Mouse (Mus musculus) hindbrain, embryonic 15.5 days (tissue): ENCODE measurements around the gene Serpina3b. TPM values are rescaled to one million over a fixed set of nuclear protein-coding genes. Genes with fewer than 3 reads are reported as not detected.
"Not testable (repeated sequence)": the region's sequence is repeated elsewhere in the genome, so short reads cannot be mapped to it uniquely, and the experiment has no call there.

Experiments
- ATAC-seq: fragments of 200-750 bp; cut with Nextera tagmentation; 2 replicates; pipeline ENCODE4 v1.8.0; 2017; ENCODE audit warnings: low read depth, moderate number of reproducible peaks, moderate TSS enrichment; ENCODE audit not compliant: low FRiP score
- H3K27ac ChIP-seq: fragments of 300-500 bp; sonication (generic); replicated peaks from 2 replicates; pipeline ENCODE4 v1.5.1; 2015; ENCODE audit warnings: mild to moderate bottlenecking, inconsistent platforms
- H3K27me3 ChIP-seq: fragments of 300-500 bp; sonication (generic); 2 replicates; pipeline ENCODE4 v1.6.1; 2015; ENCODE audit warnings: control low read depth, inconsistent platforms
- H3K36me3 ChIP-seq: fragments of 300-500 bp; sonication (generic); 2 replicates; pipeline ENCODE4 v1.6.1; 2015; ENCODE audit warnings: control low read depth, inconsistent platforms
- H3K4me1 ChIP-seq: fragments of 300-500 bp; sonication (generic); replicated peaks from 2 replicates; pipeline ENCODE4 v1.6.1; 2015; ENCODE audit warnings: control low read depth, inconsistent platforms
- H3K4me2 ChIP-seq: fragments of 300-500 bp; sonication (generic); 2 replicates; pipeline ENCODE4 v1.6.1; 2015; ENCODE audit warnings: moderate library complexity, mild to moderate bottlenecking, inconsistent platforms
- H3K4me3 ChIP-seq: fragments of 300-500 bp; sonication (generic); 2 replicates; pipeline ENCODE4 v1.5.1; 2015; ENCODE audit warnings: mild to moderate bottlenecking, inconsistent platforms
- H3K9ac ChIP-seq: fragments of 300-500 bp; sonication (generic); 2 replicates; pipeline ENCODE4 v1.6.1; 2015; ENCODE audit warnings: inconsistent platforms
- H3K9me3 ChIP-seq: fragments of 300-500 bp; sonication (generic); 2 replicates; pipeline ENCODE4 v1.6.1; 2016; ENCODE audit warnings: control low read depth, inconsistent platforms
- WGBS: fragments of 180-500 bp; shearing (Covaris S2); methylation state at CpG from one replicate; pipeline ENCODE4 v1.1.7; 2015; 5-methylcytosine and 5-hydroxymethylcytosine counted together
- polyA plus RNA-seq: library from polyadenylated mRNA; unstranded; fragments of >200 nt; fragmentation: Nextera tagmentation; extraction: Ambion mirVana; gene quantifications from 2 replicates; pipeline ENCODE4 v1.2.1, GENCODE M21; 2015

Gene Serpina3b
- not detected in 2 replicates for polyA plus RNA-seq

DNA sequence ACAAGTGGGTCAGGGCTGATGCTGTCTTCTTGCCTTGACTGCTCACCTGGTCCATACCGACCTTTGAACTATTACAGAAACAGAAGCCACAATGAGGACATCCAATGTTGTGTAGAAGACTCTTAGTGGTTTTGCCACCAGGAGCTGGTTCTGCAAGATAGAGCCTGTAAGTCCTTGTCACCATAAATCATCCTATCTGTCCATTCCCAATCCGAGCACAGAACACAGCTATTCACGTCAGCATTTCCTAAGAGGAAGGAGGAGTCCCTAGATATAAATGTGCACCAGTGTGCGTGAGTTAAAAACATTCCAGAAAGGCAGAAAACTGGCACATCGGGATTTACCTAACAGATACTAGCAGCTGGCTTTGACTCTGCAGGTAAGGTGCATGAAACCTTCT is at the start of gene Serpina3b:
Gene Serpina3b (plus strand): TSS at position 301 of the 400 bp plus-strand sequence.
- H3K9ac ChIP-seq = no peak within 1 kb of the TSS
- no peaks in the 10 kb centered on the region for H3K9me3 ChIP-seq
- H3K27ac ChIP-seq = no peak within 1 kb of the TSS
- no peak for ATAC-seq
- 89% methylated on average over 5 of the region's 5 CpGs for WGBS
- H3K36me3 ChIP-seq = no peaks in the 10 kb centered on the region
- no peaks in the 10 kb centered on the region for H3K27me3 ChIP-seq
- no peak within 1 kb of the TSS for H3K4me2 ChIP-seq
- no peaks in the 10 kb centered on the region for H3K4me1 ChIP-seq
- no peak within 1 kb of the TSS for H3K4me3 ChIP-seq

DNA sequence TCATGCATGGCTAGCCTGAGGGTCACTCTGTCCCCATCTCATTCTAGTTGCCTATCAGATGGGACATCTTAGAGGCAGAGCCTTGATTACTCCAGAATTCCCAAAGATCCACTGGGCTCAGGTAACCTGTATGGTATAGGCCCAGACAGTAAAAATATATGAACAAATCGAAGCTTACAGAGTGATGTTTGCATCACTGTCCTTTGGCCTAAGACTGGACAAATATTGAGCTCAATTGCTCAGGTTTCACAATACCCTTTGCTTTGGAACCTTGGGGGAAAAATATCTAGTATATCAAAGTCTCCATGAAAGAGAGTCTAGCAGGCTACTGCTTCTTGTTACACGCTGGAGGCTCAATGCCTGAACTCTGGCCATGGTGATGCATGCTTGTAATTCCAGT is 37.7 kb upstream of the Serpina3b start:
- H3K36me3 ChIP-seq = no peaks in the 10 kb centered on the region
- no peak overlapping the region for H3K27ac ChIP-seq
- no peak overlapping the region for H3K4me2 ChIP-seq
- H3K9me3 ChIP-seq = no peaks in the 10 kb centered on the region
- no peak overlapping the region for H3K4me3 ChIP-seq
- no peak for ATAC-seq
- no peak overlapping the region for H3K9ac ChIP-seq
- 83% methylated on average over 2 of the region's 2 CpGs for WGBS
- no peaks in the 10 kb centered on the region for H3K27me3 ChIP-seq
- H3K4me1 ChIP-seq = no peaks in the 10 kb centered on the region

DNA sequence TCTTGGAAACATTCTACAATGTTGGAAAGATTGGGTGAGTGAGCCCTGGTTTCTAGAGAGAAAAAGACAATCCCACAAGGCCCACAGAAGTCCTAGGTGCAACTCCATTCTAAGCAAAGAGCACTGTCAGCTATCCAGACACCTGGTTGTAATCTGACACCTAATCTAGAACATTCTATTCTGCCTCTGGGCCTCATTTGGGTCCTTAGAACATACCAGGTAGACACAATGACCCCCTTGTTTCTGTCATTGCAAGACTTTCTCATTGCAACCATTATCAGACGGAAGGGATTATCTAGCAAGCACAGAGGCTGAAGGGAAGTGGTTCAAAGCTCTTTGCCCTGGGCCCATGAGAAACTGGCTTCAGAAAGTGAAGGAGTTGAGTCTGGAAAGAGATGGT is 36.5 kb upstream of the Serpina3b start:
- H3K9ac ChIP-seq = no peak overlapping the region
- H3K36me3 ChIP-seq = no peaks in the 10 kb centered on the region
- H3K9me3 ChIP-seq = no peaks in the 10 kb centered on the region
- H3K4me1 ChIP-seq = no peaks in the 10 kb centered on the region
- H3K4me2 ChIP-seq = no peak overlapping the region
- no peak for ATAC-seq
- H3K27ac ChIP-seq = no peak overlapping the region
- no peak overlapping the region for H3K4me3 ChIP-seq
- H3K27me3 ChIP-seq = no peaks in the 10 kb centered on the region
- WGBS = 96% methylated on average over 1 of the region's 1 CpGs

DNA sequence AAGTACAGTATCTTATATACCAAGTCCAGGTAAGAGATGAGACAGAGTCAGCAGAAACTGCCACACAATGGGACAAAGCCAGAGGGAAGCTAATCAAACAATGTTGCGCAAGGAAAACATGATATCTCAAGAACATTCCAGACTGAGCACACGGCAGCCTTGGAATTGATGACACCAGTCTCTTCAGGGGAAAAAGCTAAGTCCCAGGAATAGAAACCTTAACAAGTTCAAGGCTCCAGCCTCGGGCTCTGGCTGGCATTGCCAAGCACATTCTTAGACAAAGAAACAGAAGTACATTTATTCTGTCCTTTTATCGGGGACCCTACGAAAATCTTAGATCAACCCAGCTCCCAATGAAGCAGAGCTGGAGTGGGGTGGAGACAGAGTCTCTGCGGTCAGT is 27.0 kb upstream of the Serpina3b start, which contains the start of gene Serpina5:
Gene Serpina5 (plus strand): TSS at position 346 of the 400 bp plus-strand sequence.
- H3K4me1 ChIP-seq = no peaks in the 10 kb centered on the region
- ATAC-seq = no peak
- H3K27me3 ChIP-seq = no peaks in the 10 kb centered on the region
- 92% methylated on average over 6 of the region's 6 CpGs for WGBS
- no peak within 1 kb of the TSS for H3K4me2 ChIP-seq
- H3K36me3 ChIP-seq = no peaks in the 10 kb centered on the region
- H3K9ac ChIP-seq = no peak within 1 kb of the TSS
- no peaks in the 10 kb centered on the region for H3K9me3 ChIP-seq
- H3K27ac ChIP-seq = no peak within 1 kb of the TSS
- H3K4me3 ChIP-seq = no peak within 1 kb of the TSS

DNA sequence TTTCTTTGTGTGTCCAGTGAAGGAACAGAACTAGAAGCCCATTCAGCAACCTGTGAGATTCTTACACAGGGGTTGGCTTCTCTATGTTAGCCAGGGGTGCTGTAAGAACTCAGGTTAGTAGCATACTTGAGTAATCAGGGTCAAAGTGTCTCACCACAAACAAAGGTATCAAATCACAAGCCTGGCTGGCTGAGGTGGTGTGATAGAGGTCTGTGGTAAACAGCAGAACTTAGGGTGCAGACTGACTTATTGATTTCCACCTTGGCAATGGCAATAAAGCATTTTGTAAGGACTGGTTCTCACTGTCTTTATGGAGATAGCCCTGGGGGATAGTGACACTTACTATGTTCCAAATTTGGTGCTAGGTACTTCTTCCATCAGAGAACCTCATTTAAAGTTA is 21.9 kb upstream of the Serpina3b start:
- Histone ChIP-seq H3K9ac (no peak overlapping the region), H3K27ac (no peak overlapping the region), H3K4me2 (no peak overlapping the region), H3K4me1 (no peaks in the 10 kb centered on the region), H3K4me3 (no peak overlapping the region), H3K9me3 (no peaks in the 10 kb centered on the region), H3K36me3 (no peaks in the 10 kb centered on the region), H3K27me3 (no peaks in the 10 kb centered on the region)
- ATAC-seq = no peak

DNA sequence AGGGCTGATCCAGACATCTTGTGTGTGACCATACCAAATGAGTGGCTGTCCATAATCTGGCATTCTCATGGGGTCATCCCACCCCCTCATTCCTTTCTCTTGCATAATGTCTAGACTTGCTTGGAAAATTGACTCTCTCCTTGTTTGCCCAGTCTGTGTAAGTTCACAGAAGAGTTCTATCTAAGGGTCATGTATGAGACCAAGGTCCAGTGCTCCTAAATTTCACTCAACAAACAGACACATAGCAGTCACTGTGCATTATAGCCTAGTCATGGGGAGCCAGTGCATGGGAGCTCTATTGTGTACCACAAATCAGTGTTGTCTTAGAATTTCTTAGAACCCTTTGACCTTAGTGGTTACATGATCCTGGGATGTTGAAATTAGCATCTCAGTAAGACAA is 20.9 kb upstream of the Serpina3b start:
- ATAC-seq = no peak
- no peak overlapping the region for H3K27ac ChIP-seq
- H3K9ac ChIP-seq = no peak overlapping the region
- no peaks in the 10 kb centered on the region for H3K9me3 ChIP-seq
- H3K36me3 ChIP-seq = no peaks in the 10 kb centered on the region
- no peak overlapping the region for H3K4me2 ChIP-seq
- no peaks in the 10 kb centered on the region for H3K4me1 ChIP-seq
- H3K4me3 ChIP-seq = no peak overlapping the region
- H3K27me3 ChIP-seq = no peaks in the 10 kb centered on the region

DNA sequence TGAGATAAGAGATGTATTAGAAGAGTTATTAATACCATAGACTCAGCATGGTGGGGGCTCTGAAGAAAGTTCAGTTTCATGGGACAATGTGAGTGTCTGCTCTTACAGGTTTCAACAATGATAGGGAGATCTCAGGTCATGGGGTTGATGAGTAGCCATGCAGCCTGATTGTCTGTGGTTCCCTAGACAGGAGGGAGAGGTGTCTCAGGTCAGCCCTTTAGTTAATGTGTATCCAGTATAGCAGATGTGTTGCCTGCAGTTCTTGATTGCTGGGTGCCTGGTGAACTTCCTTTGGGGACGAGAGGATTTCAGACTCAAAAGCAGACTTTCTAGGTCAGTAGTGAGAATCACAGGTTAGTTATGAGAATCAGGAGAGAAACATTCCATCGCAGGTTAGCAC is 19.3 kb upstream of the Serpina3b start:
- Histone ChIP-seq H3K27me3 (no peaks in the 10 kb centered on the region), H3K9me3 (no peaks in the 10 kb centered on the region), H3K36me3 (no peaks in the 10 kb centered on the region), H3K4me3 (no peak overlapping the region), H3K9ac (no peak overlapping the region), H3K4me2 (no peak overlapping the region), H3K27ac (no peak overlapping the region), H3K4me1 (no peaks in the 10 kb centered on the region)
- ATAC-seq = no peak
- 81% methylated on average over 2 of the region's 2 CpGs for WGBS

DNA sequence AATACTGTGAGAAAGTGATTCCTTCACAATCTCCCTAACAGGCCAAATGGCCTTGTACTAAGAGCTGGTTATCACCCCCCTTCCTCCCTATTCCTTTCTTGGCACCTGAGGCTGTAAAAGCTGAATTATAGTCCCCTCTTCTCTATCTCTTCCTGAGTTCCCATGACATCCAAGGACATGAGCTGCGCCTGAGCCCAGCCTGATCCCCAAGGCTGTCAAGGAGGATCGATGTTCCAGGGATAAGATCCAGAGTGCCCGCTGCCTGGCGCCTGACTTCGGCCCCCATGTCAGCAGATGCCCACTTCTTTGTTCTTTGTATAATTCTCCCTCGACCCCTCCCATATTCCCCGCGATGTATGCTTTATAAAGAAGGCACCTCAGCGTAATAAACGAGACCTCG is 15.5 kb upstream of the Serpina3b start, which contains the start of gene Serpina3a:
Gene Serpina3a (plus strand): TSS at position 392 of the 400 bp plus-strand sequence.
- not testable (repeated sequence) for H3K27ac ChIP-seq

DNA sequence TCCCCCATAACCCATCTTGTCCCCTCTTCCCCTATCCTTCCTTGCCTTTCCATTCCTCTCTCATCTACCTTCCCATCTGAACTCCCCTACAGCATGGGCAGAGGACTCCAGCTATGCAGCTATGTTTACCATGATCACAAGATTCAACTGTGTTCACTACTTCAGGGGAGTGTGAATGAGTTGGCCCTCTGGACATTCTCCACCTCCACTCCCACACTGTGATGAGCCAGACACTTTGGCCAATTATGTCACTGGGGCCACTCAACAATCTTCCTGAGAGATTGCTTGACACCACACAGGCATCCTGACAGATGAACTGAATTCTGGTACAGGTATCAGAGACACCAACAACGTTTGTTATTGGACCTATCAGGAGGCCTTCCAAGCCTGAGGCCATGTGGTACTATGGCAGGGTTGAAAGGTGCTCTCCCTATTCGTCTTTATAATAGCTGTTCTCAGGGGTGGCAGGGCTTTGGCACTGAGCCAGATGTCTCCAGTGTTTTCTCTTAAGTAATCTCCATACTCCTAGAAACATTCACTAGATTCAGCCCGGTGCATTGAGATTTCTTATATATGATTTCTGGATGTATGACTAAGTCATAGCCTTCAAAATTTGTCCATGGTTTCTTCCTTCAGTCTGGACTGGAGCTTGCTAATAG is 12.7 kb upstream of the Serpina3b start:
- H3K9ac ChIP-seq = no peak overlapping the region
- H3K36me3 ChIP-seq = no peaks in the 10 kb centered on the region
- no peaks in the 10 kb centered on the region for H3K4me1 ChIP-seq
- H3K4me3 ChIP-seq = no peak overlapping the region
- H3K4me2 ChIP-seq = no peak overlapping the region
- no peaks in the 10 kb centered on the region for H3K9me3 ChIP-seq
- no peaks in the 10 kb centered on the region for H3K27me3 ChIP-seq
- ATAC-seq = no peak
- 58% methylated on average over 3 of the region's 3 CpGs for WGBS
- H3K27ac ChIP-seq = no peak overlapping the region

More for the DNA sequence above, 15.5 kb upstream of the Serpina3b start, which contains the start of gene Serpina3a:
- ATAC-seq, H3K27me3 ChIP-seq, H3K4me1 ChIP-seq, H3K4me2 ChIP-seq, H3K9ac ChIP-seq, H3K36me3 ChIP-seq, H3K9me3 ChIP-seq, H3K4me3 ChIP-seq: not testable (repeated sequence)
- WGBS = 90% methylated on average over 11 of the region's 11 CpGs

DNA sequence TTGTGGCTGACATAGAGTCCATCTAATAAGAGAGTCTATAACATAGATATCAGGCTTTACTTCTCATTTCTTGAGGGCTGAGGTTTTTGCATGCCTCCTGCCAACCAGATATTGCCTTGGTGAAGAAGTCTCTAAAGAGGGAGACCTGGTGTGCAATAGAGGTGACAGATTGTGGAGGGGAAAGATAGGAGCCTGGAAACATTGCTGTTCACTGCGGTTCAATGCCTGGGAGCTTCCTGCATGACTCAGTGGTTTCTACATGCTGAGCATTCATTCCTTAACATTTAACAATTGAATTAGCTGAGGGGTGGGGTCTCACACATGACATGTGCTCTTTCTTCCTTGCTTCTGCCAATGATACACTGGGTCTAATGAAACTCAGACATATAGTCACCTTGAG is 4.7 kb upstream of the Serpina3b start:
- 88% methylated on average over 1 of the region's 1 CpGs for WGBS
- H3K4me3 ChIP-seq = no peak overlapping the region

DNA sequence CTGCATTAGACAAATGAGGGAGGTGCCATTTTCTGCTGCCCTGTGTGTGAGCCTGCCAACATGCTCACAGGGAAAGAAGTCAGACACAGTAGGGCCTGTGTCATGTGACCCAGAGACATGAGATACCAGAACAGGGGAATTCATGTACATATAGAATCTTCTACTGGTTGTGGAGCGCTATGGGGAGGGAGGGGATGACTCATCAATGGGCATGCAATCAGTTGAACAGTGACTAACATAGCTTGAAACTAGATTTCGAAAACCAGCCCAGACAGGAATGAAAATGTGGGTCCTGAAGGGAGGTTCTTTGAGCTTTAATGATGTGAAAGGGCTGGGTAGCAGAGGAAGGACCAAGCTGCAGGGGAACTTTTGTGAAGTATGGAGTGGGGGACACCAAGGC is 3.8 kb upstream of the Serpina3b start:
- ATAC-seq = no peak
- Histone ChIP-seq H3K27ac (no peak overlapping the region), H3K36me3 (no peaks in the 10 kb centered on the region), H3K4me2 (no peak overlapping the region), H3K9ac (no peak overlapping the region), H3K4me3 (no peak overlapping the region), H3K27me3 (no peaks in the 10 kb centered on the region), H3K4me1 (no peaks in the 10 kb centered on the region), H3K9me3 (no peaks in the 10 kb centered on the region)
- WGBS = 82% methylated on average over 2 of the region's 2 CpGs

More for the DNA sequence above, 4.7 kb upstream of the Serpina3b start:
- H3K9ac ChIP-seq = no peak overlapping the region
- H3K4me1 ChIP-seq = no peaks in the 10 kb centered on the region
- H3K36me3 ChIP-seq = no peaks in the 10 kb centered on the region
- H3K27ac ChIP-seq = no peak overlapping the region
- no peak overlapping the region for H3K4me2 ChIP-seq
- H3K27me3 ChIP-seq = no peaks in the 10 kb centered on the region
- no peaks in the 10 kb centered on the region for H3K9me3 ChIP-seq
- no peak for ATAC-seq

DNA sequence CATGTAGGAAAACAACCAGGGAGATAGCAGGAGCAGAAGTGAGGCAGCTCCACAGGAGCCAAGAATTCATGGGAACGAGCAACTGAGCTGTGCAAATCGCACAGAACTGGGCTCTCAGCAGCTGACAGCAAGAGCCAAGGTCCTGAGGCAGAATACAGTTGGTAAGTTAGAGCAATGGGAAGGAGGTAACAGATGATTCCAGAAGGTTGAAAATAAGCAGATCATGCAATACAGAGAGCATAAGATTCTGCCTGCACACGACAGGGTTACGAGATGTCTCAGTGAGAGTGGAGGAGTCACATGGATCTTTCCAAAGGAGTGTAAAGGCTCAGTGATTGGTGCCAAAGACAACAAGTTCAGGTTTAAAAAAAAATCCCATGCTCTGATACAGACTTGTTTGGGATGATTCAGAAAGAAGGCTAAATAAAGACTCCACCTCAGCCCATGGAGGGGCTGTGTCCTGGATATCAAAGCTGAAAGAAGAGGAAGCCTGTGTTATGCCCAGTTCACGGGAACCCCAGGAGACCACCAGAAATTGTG is 2.7 kb upstream of the Serpina3b start:
- no peaks in the 10 kb centered on the region for H3K9me3 ChIP-seq
- no peaks in the 10 kb centered on the region for H3K4me1 ChIP-seq
- H3K36me3 ChIP-seq = no peaks in the 10 kb centered on the region
- no peak for ATAC-seq
- 88% methylated on average over 5 of the region's 5 CpGs for WGBS
- H3K9ac ChIP-seq = no peak overlapping the region
- no peak overlapping the region for H3K4me2 ChIP-seq
- H3K27me3 ChIP-seq = no peaks in the 10 kb centered on the region
- no peak overlapping the region for H3K4me3 ChIP-seq
- H3K27ac ChIP-seq = no peak overlapping the region

DNA sequence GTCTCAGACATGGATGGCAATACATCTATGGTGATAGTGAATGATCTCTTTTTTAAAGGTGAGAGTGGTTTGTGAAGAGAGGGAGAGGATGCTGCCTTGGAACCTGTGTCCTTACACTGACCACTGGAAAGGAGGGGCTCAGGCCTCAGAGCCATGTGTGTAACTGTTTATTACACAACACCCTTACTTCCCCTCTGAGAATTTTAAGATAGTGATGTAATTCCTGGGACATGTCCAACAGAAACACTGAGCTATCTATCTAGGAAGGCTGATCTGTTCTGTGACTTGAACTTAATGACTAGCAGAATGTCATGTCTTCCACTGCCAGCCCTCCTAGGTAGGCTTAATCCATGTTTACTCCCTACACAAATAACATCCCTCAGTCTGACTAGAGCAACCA is 3.2 kb downstream of the Serpina3b start:
- no peak for ATAC-seq
- H3K4me1 ChIP-seq = no peaks in the 10 kb centered on the region
- no peaks in the 10 kb centered on the region for H3K27me3 ChIP-seq
- no peak overlapping the region for H3K9ac ChIP-seq
- no peaks in the 10 kb centered on the region for H3K36me3 ChIP-seq
- no peak overlapping the region for H3K4me3 ChIP-seq
- no peaks in the 10 kb centered on the region for H3K9me3 ChIP-seq
- no peak overlapping the region for H3K27ac ChIP-seq
- H3K4me2 ChIP-seq = no peak overlapping the region
